Mouse (Mus musculus): ENCODE data around the gene Kpna2.
"Not testable (repeated sequence)": the region's sequence is repeated elsewhere in the genome, so short reads cannot be mapped to it uniquely, and the experiment has no call there.

Kpna2 gene

GRCm38 (mm10) chr11:107018606-107019005, 19.3 kb upstream of the Kpna2 start:
- DNase-seq (ENCODE audit: low read depth, low spot score): no peak

- DNase-seq (ENCODE audit: low read depth, low spot score): no peak
Observed at GRCm38 (mm10) chr11:107017339-107017886, 18.1 kb upstream of the Kpna2 start.

GRCm38 (mm10) chr11:107016893-107017292, 17.6 kb upstream of the Kpna2 start:
- peak; percentile 93 for DNase-seq (ENCODE audit: low read depth, low spot score)

GRCm38 (mm10) chr11:107015535-107016187, 16.3 kb upstream of the Kpna2 start:
- not testable (repeated sequence) for DNase-seq (ENCODE audit: low read depth, low spot score)

GRCm38 (mm10) chr11:107014597-107015309, 15.4 kb upstream of the Kpna2 start:
- peak; percentile 41 for DNase-seq (ENCODE audit: low read depth, low spot score)

GRCm38 (mm10) chr11:107014020-107014585, 14.8 kb upstream of the Kpna2 start:
- DNase-seq (ENCODE audit: low read depth, low spot score): no peak

- peak; percentile 97 for DNase-seq (ENCODE audit: low read depth, low spot score)
Observed at GRCm38 (mm10) chr11:107012324-107013017, 13.1 kb upstream of the Kpna2 start.

GRCm38 (mm10) chr11:107011669-107012323, 12.5 kb upstream of the Kpna2 start:
- peak; percentile 39 for DNase-seq (ENCODE audit: low read depth, low spot score)

GRCm38 (mm10) chr11:107011171-107011570, 11.8 kb upstream of the Kpna2 start:
- no peak for DNase-seq (ENCODE audit: low read depth, low spot score)

- DNase-seq (ENCODE audit: low read depth, low spot score): peak; percentile 33
Observed at GRCm38 (mm10) chr11:107010447-107010846, 11.1 kb upstream of the Kpna2 start.

GRCm38 (mm10) chr11:107005538-107005937, 6.2 kb upstream of the Kpna2 start:
- DNase-seq (ENCODE audit: low read depth, low spot score): peak; percentile 94

GRCm38 (mm10) chr11:107001760-107002675, 2.7 kb upstream of the Kpna2 start:
- peak; percentile 53 for DNase-seq (ENCODE audit: low read depth, low spot score)

GRCm38 (mm10) chr11:106999949-107000513, 690 bp upstream of the Kpna2 start:
- DNase-seq (ENCODE audit: low read depth, low spot score): no peak

- peak; percentile 61 for DNase-seq (ENCODE audit: low read depth, low spot score)
Observed at GRCm38 (mm10) chr11:106998651-106999150, 640 bp downstream of the Kpna2 start.

GRCm38 (mm10) chr11:106997976-106998375, 1.4 kb downstream of the Kpna2 start:
- no peak for DNase-seq (ENCODE audit: low read depth, low spot score)

- not testable (repeated sequence) for DNase-seq (ENCODE audit: low read depth, low spot score)
Observed at GRCm38 (mm10) chr11:106996492-106996891, 2.8 kb downstream of the Kpna2 start.

GRCm38 (mm10) chr11:106994246-106995085, 4.9 kb downstream of the Kpna2 start:
- no peak for DNase-seq (ENCODE audit: low read depth, low spot score)

GRCm38 (mm10) chr11:106987384-106987783, 12.0 kb downstream of the Kpna2 start:
- DNase-seq (ENCODE audit: low read depth, low spot score): no peak
